Mouse (Mus musculus): ENCODE data around the gene Tnni1. TPM values are rescaled to one million over a fixed set of nuclear protein-coding genes. Genes with fewer than 3 reads are reported as not detected.
A peak's percentile ranks its signal among the peaks of the same experiment; 100 is the strongest.

Gene Tnni1
- polyA plus RNA-seq, 1 experiment from 2014 or later = 6.4 TPM

DNA sequence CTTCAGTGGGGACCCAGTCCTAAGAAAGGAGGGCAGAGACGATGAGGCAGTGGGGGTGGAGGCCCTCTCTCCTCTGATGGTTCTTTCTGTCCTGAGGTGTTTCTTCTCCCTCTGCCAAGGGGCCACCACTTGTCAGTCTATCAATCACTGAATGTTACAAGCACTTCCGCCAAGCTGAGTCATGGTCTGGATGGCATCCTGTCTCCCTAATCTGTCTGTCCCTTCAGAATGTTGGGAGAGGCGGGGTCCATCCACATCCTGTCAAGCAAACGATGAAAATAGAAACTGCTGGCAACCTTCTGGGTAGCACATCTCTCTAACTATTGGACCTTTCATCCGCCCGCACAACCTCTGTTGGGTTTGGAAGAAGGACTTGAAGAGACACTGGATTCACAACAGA, 65.2 kb downstream of the Tnni1 start:
- H3K36me3 ChIP-seq (ENCODE audit: control insufficient read depth, insufficient read depth, low read length) = no peaks in the 10 kb centered on the region
- H3K27me3 ChIP-seq (replicated peaks; ENCODE audit: control insufficient read depth, insufficient read depth, low read length) = no peaks in the 10 kb centered on the region
- no peak for ATAC-seq
- no peaks in the 10 kb centered on the region for H3K4me1 ChIP-seq (ENCODE audit: control insufficient read depth, insufficient read depth, low read length)
- H3K4me3 ChIP-seq (ENCODE audit: low read length) = no peak overlapping the region
- 68% methylated on average over 6 of the region's 6 CpGs for WGBS
- no peak overlapping the region for H3K27ac ChIP-seq (ENCODE audit: low read length)
- H3K4me2 ChIP-seq (ENCODE audit: low read depth, low read length) = no peak overlapping the region
- no peaks in the 10 kb centered on the region for H3K9me3 ChIP-seq (ENCODE audit: control insufficient read depth, low read length)
- H3K9ac ChIP-seq (ENCODE audit: low read depth, low read length) = no peak overlapping the region

DNA sequence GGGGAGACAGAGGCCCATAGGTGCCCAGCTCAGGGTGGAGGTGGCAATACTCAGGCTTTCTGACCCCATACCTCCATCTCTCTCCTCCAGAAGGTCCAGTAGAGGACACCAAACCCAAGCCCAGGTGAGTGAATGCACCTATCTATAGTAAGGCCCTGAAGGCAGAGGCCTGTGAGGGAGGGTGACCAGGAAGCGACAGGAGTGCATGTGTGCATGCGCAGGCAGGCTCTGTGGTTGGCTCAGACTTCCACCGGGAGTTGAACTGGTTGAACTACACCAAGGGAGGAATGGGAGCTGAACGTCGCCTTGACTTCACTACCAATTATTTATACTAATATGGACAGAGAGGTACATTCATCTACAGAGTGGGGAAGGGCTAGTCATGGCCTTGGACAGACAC, 67.4 kb downstream of the Tnni1 start:
- 0 out of 2 replicates have a peak, but pooled peaks have one; percentile 10 for ATAC-seq
- 81% methylated on average over 5 of the region's 5 CpGs for WGBS
- no peaks in the 10 kb centered on the region for H3K9me3 ChIP-seq (ENCODE audit: control insufficient read depth, low read length)

DNA sequence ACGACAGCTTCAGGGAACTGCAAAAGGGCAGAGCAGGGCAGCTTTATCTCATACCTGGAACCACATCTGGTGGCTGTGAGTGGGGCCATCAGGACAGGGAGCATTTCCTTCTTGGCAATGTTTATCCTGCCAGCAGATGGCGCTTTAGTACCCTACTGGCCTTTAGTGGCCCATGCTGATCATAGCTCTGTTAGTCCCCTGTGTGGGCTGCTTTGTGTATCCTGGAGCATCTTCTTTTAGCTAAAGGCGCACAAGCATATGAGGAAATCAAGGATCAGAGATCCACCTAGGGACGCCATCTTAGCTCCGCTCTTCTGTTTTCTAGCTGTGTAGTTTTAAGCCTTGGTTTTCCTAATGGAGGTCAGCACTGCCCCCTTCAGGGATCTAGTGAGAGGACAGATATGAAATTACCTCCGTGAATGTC, 67.9 kb downstream of the Tnni1 start:
- no peaks in the 10 kb centered on the region for H3K27me3 ChIP-seq (replicated peaks; ENCODE audit: control insufficient read depth, insufficient read depth, low read length)
- H3K4me1 ChIP-seq (ENCODE audit: control insufficient read depth, insufficient read depth, low read length) = no peaks in the 10 kb centered on the region
- no peaks in the 10 kb centered on the region for H3K36me3 ChIP-seq (ENCODE audit: control insufficient read depth, insufficient read depth, low read length)
- H3K9me3 ChIP-seq (ENCODE audit: control insufficient read depth, low read length) = no peaks in the 10 kb centered on the region
- WGBS = 26% methylated on average over 6 of the region's 6 CpGs
- H3K27ac ChIP-seq (ENCODE audit: low read length) = no peak overlapping the region
- H3K9ac ChIP-seq (ENCODE audit: low read depth, low read length) = no peak overlapping the region
- ATAC-seq = peak; percentile 64
- no peak overlapping the region for H3K4me3 ChIP-seq (ENCODE audit: low read length)
- no peak overlapping the region for H3K4me2 ChIP-seq (ENCODE audit: low read depth, low read length)

More for the DNA sequence above, 67.4 kb downstream of the Tnni1 start:
- Histone ChIP-seq H3K27ac (ENCODE audit: low read length) (no peak overlapping the region), H3K4me1 (ENCODE audit: control insufficient read depth, insufficient read depth, low read length) (no peaks in the 10 kb centered on the region), H3K36me3 (ENCODE audit: control insufficient read depth, insufficient read depth, low read length) (no peaks in the 10 kb centered on the region), H3K4me2 (ENCODE audit: low read depth, low read length) (no peak overlapping the region), H3K9ac (ENCODE audit: low read depth, low read length) (no peak overlapping the region), H3K27me3 (replicated peaks; ENCODE audit: control insufficient read depth, insufficient read depth, low read length) (no peaks in the 10 kb centered on the region), H3K4me3 (ENCODE audit: low read length) (no peak overlapping the region)

DNA sequence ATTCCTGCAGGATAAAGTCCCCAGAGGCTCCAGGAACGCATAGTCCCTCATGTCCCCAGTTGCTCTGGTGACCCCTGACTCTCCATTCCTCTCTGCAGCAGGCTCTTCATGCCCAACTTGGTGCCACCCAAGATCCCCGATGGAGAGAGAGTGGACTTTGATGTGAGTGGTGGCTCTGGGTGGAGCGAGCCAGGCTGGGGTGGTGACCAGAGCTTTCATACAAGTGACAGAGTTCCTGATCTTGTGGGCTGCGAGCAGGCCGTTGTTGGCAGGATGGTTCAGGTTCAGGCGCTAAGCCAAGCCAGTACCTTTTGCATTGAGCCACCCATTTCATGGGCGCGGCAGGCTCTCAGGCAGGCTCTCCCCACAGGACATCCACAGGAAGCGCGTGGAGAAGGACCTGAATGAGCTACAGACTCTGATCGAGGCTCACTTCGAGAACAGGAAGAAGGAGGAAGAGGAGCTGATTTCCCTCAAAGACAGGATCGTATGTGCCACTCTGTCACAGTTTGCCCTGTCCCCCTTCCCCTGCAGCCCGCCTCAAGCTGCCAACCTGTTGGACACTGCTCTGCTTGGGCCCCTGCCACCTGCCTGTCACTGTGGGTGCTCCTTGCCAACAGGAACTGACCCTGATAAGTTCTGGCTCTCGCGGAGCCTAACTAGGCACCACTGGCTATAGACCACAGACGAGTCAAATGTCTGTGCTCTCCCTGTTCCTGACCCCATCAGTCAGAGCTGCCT, 68.5 kb downstream of the Tnni1 start:
- Histone ChIP-seq H3K9ac (ENCODE audit: low read depth, low read length) (no peak overlapping the region), H3K36me3 (ENCODE audit: control insufficient read depth, insufficient read depth, low read length) (no peaks in the 10 kb centered on the region), H3K4me3 (ENCODE audit: low read length) (no peak overlapping the region), H3K27me3 (replicated peaks; ENCODE audit: control insufficient read depth, insufficient read depth, low read length) (no peaks in the 10 kb centered on the region), H3K27ac (ENCODE audit: low read length) (no peak overlapping the region), H3K9me3 (ENCODE audit: control insufficient read depth, low read length) (no peaks in the 10 kb centered on the region), H3K4me2 (ENCODE audit: low read depth, low read length) (no peak overlapping the region), H3K4me1 (ENCODE audit: control insufficient read depth, insufficient read depth, low read length) (peaks cover 3% of the 10 kb centered on the region; the same call in 1 of the 2 replicates)
- ATAC-seq = no peak
- 77% methylated on average over 17 of the region's 17 CpGs for WGBS

DNA sequence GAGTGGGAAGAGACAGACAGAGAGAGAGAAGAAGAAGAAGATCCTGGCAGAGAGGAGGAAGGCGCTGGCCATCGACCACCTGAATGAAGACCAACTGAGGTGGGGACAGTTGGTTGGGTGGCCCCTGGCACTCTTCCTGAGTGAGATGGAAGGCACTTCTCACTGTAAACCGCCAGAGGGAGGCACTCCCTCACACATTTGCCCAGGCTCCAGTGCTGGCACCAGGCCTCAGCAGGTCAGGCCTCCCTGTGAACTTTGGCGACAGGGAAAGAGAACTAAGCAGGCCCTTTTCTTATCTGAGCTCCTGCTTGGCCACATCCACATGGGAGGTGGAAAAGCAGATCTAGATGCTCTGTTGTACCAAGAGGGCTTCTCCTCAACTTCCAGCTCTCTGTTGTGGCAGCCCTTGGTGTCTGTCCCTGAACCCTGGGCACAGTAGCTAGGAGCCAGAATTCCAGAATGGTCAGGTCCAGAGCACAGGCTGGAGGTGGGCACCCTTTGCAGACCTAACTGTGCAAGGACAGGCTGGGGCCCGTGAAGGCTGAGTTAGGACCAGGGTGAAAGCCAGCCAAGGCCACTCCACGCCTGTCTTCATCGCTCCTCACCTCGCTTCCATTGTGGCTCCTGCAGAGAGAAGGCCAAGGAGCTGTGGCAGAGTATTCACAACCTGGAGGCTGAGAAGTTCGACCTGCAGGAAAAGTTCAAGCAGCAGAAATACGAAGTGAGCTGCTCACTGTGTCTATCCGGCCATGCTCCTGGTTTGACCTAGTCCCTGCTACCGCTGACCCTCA, 71.7 kb downstream of the Tnni1 start:
- WGBS = 70% methylated on average over 12 of the region's 12 CpGs
- no peaks in the 10 kb centered on the region for H3K9me3 ChIP-seq (ENCODE audit: control insufficient read depth, low read length)

GRCm38 (mm10) chr1:135852044-135852756, 73.0 kb downstream of the Tnni1 start:
- WGBS = 51% methylated on average over 13 of the region's 13 CpGs
- no peaks in the 10 kb centered on the region for H3K36me3 ChIP-seq (ENCODE audit: control insufficient read depth, insufficient read depth, low read length)
- no peak overlapping the region for H3K4me3 ChIP-seq (ENCODE audit: low read length)
- ATAC-seq = peak; percentile 61
- H3K9me3 ChIP-seq (ENCODE audit: control insufficient read depth, low read length) = no peaks in the 10 kb centered on the region
- H3K4me1 ChIP-seq (ENCODE audit: control insufficient read depth, insufficient read depth, low read length) = peaks cover 7% of the 10 kb centered on the region; the same call in 1 of the 2 replicates
- H3K4me2 ChIP-seq (ENCODE audit: low read depth, low read length) = no peak overlapping the region
- H3K9ac ChIP-seq (ENCODE audit: low read depth, low read length) = no peak overlapping the region
- no peak overlapping the region for H3K27ac ChIP-seq (ENCODE audit: low read length)
- no peaks in the 10 kb centered on the region for H3K27me3 ChIP-seq (replicated peaks; ENCODE audit: control insufficient read depth, insufficient read depth, low read length)

More for the DNA sequence above, 71.7 kb downstream of the Tnni1 start:
- ATAC-seq = no peak
- H3K36me3 ChIP-seq (ENCODE audit: control insufficient read depth, insufficient read depth, low read length) = no peaks in the 10 kb centered on the region
- H3K4me1 ChIP-seq (ENCODE audit: control insufficient read depth, insufficient read depth, low read length) = peaks cover 7% of the 10 kb centered on the region; the same call in 1 of the 2 replicates
- H3K27ac ChIP-seq (ENCODE audit: low read length) = no peak overlapping the region
- no peak overlapping the region for H3K4me2 ChIP-seq (ENCODE audit: low read depth, low read length)
- no peak overlapping the region for H3K9ac ChIP-seq (ENCODE audit: low read depth, low read length)
- no peaks in the 10 kb centered on the region for H3K27me3 ChIP-seq (replicated peaks; ENCODE audit: control insufficient read depth, insufficient read depth, low read length)
- no peak overlapping the region for H3K4me3 ChIP-seq (ENCODE audit: low read length)

- H3K4me2 ChIP-seq (ENCODE audit: low read depth, low read length) = no peak overlapping the region
- no peak overlapping the region for H3K4me3 ChIP-seq (ENCODE audit: low read length)
- H3K27me3 ChIP-seq (replicated peaks; ENCODE audit: control insufficient read depth, insufficient read depth, low read length) = no peaks in the 10 kb centered on the region
- peaks cover 9% of the 10 kb centered on the region; the same call in 1 of the 2 replicates for H3K4me1 ChIP-seq (ENCODE audit: control insufficient read depth, insufficient read depth, low read length)
- WGBS = 74% methylated on average over 4 of the region's 4 CpGs
- H3K27ac ChIP-seq (ENCODE audit: low read length) = peak overlapping the region; percentile 19; the same call in 1 of the 2 replicates
- ATAC-seq = peak; percentile 64
- H3K9me3 ChIP-seq (ENCODE audit: control insufficient read depth, low read length) = no peaks in the 10 kb centered on the region
- H3K9ac ChIP-seq (ENCODE audit: low read depth, low read length) = 0 out of 2 replicates have a peak overlapping the region, but pooled peaks have one; percentile 9
- H3K36me3 ChIP-seq (ENCODE audit: control insufficient read depth, insufficient read depth, low read length) = no peaks in the 10 kb centered on the region
Observed at GRCm38 (mm10) chr1:135853200-135853599, 74.0 kb downstream of the Tnni1 start.

- WGBS = 86% methylated on average over 6 of the region's 6 CpGs
- no peak overlapping the region for H3K4me2 ChIP-seq (ENCODE audit: low read depth, low read length)
Observed at GRCm38 (mm10) chr1:135854591-135855343, 75.5 kb downstream of the Tnni1 start.

More at GRCm38 (mm10) chr1:135854591-135855343, 75.5 kb downstream of the Tnni1 start:
- H3K4me3 ChIP-seq (ENCODE audit: low read length) = no peak overlapping the region
- peaks cover 9% of the 10 kb centered on the region; the same call in 1 of the 2 replicates for H3K4me1 ChIP-seq (ENCODE audit: control insufficient read depth, insufficient read depth, low read length)
- H3K27ac ChIP-seq (ENCODE audit: low read length) = no peak overlapping the region
- H3K27me3 ChIP-seq (replicated peaks; ENCODE audit: control insufficient read depth, insufficient read depth, low read length) = no peaks in the 10 kb centered on the region
- no peaks in the 10 kb centered on the region for H3K36me3 ChIP-seq (ENCODE audit: control insufficient read depth, insufficient read depth, low read length)
- ATAC-seq = no peak
- no peak overlapping the region for H3K9ac ChIP-seq (ENCODE audit: low read depth, low read length)
- H3K9me3 ChIP-seq (ENCODE audit: control insufficient read depth, low read length) = no peaks in the 10 kb centered on the region

Measured in intestine, embryonic 16.5 days (tissue).